Mouse (Mus musculus) small intestine, adult 2 months (tissue): ENCODE data around the gene Inpp5a. TPM values are rescaled to one million over a fixed set of nuclear protein-coding genes. Genes with fewer than 3 reads are reported as not detected.

Experiments used
- H3K27ac ChIP-seq: fragments of 200-500 bp; 2 replicates; pipeline ENCODE4 v1.5.1; 2012; ENCODE audit warnings: low read depth, low read length, control low read depth, inconsistent platforms; ENCODE audit not compliant: insufficient read depth
- H3K27me3 ChIP-seq: fragments of 200-500 bp; 2 replicates; pipeline ENCODE4 v1.6.1; 2012; ENCODE audit warnings: mild to moderate bottlenecking, moderate library complexity, low read length, inconsistent platforms; ENCODE audit not compliant: control insufficient read depth, insufficient read depth
- H3K36me3 ChIP-seq: fragments of 200-500 bp; 2 replicates; pipeline ENCODE4 v1.6.1; 2012; ENCODE audit warnings: mild to moderate bottlenecking, low read length, control low read depth, inconsistent platforms; ENCODE audit not compliant: control insufficient read depth, insufficient read depth
- H3K4me1 ChIP-seq: fragments of 200-500 bp; 2 replicates; pipeline ENCODE4 v1.6.1; 2012; ENCODE audit warnings: low read length, inconsistent platforms, mixed read lengths; ENCODE audit not compliant: control insufficient read depth, insufficient read depth, insufficient read length
- H3K4me3 ChIP-seq: fragments of 200-500 bp; 2 replicates; pipeline ENCODE4 v1.5.1; 2012; ENCODE audit warnings: low read depth, mild to moderate bottlenecking, control low read depth, inconsistent platforms, low read length, moderate library complexity
- CTCF ChIP-seq: fragments of 200-500 bp; IDR thresholded peaks from 2 replicates; pipeline ENCODE4 v1.5.1; 2012; ENCODE audit warnings: low read depth, mild to moderate bottlenecking, control low read depth, inconsistent platforms, low read length, moderate library complexity, mixed read lengths; ENCODE audit not compliant: insufficient replicate concordance, insufficient read length; ENCODE audit errors: extremely low read depth
- POLR2A ChIP-seq: fragments of 200-500 bp; IDR thresholded peaks from 2 replicates; pipeline ENCODE4 v1.6.1; 2012; ENCODE audit warnings: low read depth, mild to moderate bottlenecking, control low read depth, inconsistent platforms, low read length, moderate library complexity
- WGBS: fragments of 180-500 bp; shearing (Covaris S2); methylation state at CpG from one replicate; pipeline ENCODE4 v1.1.7; 2018; 5-methylcytosine and 5-hydroxymethylcytosine counted together
- polyA plus RNA-seq: library from polyadenylated mRNA; depleted of rRNA; stranded (reverse); fragments of >200 nt; gene quantifications from 2 replicates; pipeline ENCODE4 v1.2.3, GENCODE M21; 2012

Gene Inpp5a
- polyA plus RNA-seq, 1 experiment, result 56.6 TPM

DNA sequence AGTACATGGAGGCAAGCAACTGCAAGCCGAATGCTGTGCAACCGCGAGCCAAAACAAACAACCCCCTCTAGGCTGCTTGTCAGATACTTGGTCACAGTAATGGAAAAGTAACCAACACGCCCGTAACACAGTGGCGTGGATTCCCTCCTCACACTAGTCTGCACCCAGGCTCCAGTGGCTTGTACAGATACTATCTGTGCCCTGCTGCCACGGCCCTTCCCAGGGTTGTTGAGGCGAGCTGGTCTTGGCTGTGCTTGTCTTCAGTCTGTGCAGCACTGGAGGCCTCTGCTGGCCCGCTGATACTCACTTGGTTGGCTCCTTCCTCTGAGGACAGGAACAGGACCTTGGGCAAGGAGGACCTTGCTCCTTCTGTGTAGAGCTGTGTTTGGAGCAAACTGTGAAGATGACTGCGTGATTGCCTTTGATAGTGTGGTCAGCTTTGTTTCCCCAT, 52.9 kb downstream of the Inpp5a start:
- no peaks in the 10 kb centered on the region for H3K36me3 ChIP-seq
- no peaks in the 10 kb centered on the region for H3K27me3 ChIP-seq
- WGBS, result 23% methylated on average over 10 of the region's 10 CpGs
- TF ChIP-seq POLR2A (no peak), CTCF (no peak)
- peak overlapping the region; percentile 37; the same call in 1 of the 2 replicates for H3K27ac ChIP-seq
- no peak overlapping the region for H3K4me3 ChIP-seq
- H3K4me1 ChIP-seq, result peaks cover 31% of the 10 kb centered on the region; the same call in 1 of the 2 replicates

DNA sequence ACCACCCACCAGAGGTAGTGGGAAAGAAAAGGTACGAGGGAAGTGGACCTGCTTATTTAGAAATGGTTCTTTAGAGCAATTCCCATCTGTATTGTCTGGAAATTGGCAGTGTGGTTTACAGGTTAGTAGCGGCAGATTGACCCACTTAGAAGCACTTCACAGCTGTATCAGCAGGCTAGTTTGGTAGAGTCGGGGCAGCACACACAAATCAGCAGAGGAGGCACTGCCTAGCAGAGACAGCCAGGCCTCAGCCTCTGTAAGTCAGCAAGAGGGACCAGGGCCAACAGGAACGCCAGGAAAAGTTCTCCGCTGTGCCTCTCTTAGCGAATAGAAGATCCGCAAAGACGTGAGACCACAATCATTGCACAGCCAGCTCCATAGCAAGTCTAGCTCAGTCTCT, 56.7 kb downstream of the Inpp5a start:
- Histone ChIP-seq H3K4me1 (peaks cover 20% of the 10 kb centered on the region; the same call in 1 of the 2 replicates), H3K36me3 (0 out of 2 replicates have a peak, but pooled peaks cover 1% of the 10 kb centered on the region), H3K27me3 (no peaks in the 10 kb centered on the region), H3K4me3 (no peak overlapping the region), H3K27ac (no peak overlapping the region)
- 86% methylated on average over 8 of the region's 8 CpGs for WGBS
- TF ChIP-seq POLR2A (no peak), CTCF (no peak)

DNA sequence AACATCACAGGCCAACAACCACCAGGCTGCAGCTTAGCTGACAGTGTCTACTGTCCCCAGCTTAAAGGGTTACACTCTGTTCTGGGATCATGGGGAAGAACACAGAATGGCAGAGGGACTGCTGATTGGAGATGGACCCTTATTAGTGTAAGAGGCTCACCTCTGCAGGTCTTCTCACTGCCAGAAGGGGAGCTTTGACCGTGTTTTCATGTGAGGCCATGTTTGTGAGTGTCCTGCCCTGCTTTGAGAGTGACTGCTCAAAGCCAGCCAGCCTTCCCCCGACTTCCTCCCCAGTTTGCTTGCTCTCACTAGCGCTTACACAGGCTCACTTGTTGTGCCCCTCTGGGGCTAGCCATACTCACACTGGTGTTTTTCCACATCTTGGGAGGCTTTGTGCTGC, 58.5 kb downstream of the Inpp5a start:
- no peak for TF ChIP-seq CTCF
- no peak for TF ChIP-seq POLR2A
- H3K4me3 ChIP-seq, result no peak overlapping the region
- H3K27me3 ChIP-seq, result no peaks in the 10 kb centered on the region
- 0 out of 2 replicates have a peak, but pooled peaks cover 1% of the 10 kb centered on the region for H3K36me3 ChIP-seq
- no peak overlapping the region for H3K27ac ChIP-seq
- peaks cover 14% of the 10 kb centered on the region; the same call in 1 of the 2 replicates for H3K4me1 ChIP-seq
- 87% methylated on average over 3 of the region's 3 CpGs for WGBS

DNA sequence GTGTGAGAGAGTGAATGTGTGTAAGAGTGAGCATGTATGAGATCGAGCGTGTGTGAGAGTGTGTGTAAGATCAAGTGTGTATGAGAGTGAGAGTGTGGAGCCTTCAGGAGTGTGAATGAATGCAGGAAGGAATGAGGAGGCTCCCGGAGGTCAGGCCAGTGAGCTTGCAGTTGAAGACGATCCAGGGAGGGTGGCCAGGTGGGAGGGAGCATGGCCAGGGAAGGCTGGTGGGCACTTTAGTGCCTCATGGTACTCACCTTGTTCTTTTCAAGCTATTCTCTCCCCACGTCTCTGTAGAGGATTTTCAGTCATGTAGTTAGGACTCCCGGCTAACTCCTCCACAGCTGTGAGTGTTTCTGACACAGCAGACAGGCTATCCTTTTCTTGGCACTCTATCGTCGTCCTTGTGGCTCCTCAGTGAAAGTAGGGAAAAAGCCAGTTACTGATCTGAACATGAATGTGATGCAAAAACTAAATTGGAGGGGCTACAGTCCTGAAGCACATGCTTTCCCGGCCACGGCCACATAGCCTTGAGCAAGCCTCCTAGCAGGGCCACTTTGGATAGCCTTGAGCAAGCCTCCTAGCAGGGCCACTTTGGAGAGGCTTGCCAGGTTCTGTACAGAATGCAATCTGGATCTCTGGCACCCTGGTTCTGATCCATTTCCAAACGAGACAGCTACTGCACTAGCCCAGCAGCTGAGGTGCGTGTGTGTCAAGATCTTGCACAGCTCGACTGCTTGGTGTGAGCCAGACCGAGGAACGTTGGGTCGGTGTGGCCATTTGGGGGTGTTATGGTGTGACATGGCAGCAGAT, 61.5 kb downstream of the Inpp5a start:
- TF ChIP-seq POLR2A (no peak), CTCF (no peak)
- H3K27me3 ChIP-seq, result no peaks in the 10 kb centered on the region
- 0 out of 2 replicates have a peak, but pooled peaks cover 1% of the 10 kb centered on the region for H3K36me3 ChIP-seq
- H3K4me1 ChIP-seq, result peaks cover 32% of the 10 kb centered on the region
- no peak overlapping the region for H3K4me3 ChIP-seq
- 80% methylated on average over 16 of the region's 16 CpGs for WGBS
- no peak overlapping the region for H3K27ac ChIP-seq

DNA sequence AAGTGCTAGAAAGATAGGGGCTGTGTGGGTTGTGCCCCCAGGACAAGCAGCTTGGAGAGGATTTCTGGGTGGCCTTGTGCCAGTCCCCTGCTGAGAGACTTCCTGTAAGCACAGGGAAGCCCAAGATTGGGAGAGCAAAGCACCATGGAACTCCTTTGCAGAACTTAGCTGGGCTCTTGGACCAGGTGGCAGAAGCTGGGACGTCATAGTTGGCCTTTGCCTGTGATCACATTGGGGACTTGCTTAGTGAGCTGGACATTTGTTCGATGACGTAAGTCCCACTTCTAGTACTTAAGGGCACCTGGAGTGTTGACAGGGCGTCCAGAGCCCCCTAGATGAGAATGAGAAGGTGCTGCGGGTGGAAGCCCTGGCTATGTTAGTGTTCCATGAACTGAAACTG, 62.8 kb downstream of the Inpp5a start:
- no peaks in the 10 kb centered on the region for H3K27me3 ChIP-seq
- WGBS, result 81% methylated on average over 5 of the region's 5 CpGs
- H3K4me3 ChIP-seq, result no peak overlapping the region
- peaks cover 36% of the 10 kb centered on the region for H3K4me1 ChIP-seq
- TF ChIP-seq POLR2A (no peak), CTCF (no peak)
- H3K27ac ChIP-seq, result peak overlapping the region; percentile 98; the same call in 1 of the 2 replicates
- H3K36me3 ChIP-seq, result 0 out of 2 replicates have a peak, but pooled peaks cover 1% of the 10 kb centered on the region

DNA sequence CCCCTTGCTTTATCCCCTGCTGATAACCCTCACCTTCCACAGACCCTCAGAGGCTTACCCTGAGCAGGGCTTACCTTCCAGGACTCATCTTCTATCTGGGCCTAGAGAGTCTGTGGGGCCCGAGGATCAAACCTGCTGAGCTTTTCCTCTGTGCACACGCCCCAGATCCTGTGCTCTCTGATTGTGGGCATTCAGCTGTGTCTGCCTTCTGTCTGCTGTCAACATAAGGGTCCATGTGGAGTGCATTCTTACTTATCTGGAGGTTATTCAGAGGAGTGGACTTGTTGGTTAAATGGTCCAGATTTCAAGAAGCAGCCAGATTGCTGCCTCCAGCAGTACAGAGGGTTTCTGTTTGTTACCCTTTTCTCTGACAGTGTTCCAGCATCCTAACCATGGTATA, 63.3 kb downstream of the Inpp5a start:
- 82% methylated on average over 2 of the region's 2 CpGs for WGBS
- H3K4me1 ChIP-seq, result peaks cover 36% of the 10 kb centered on the region
- H3K27ac ChIP-seq, result peak overlapping the region; percentile 98
- no peaks in the 10 kb centered on the region for H3K36me3 ChIP-seq
- no peaks in the 10 kb centered on the region for H3K27me3 ChIP-seq
- TF ChIP-seq POLR2A, result no peak
- H3K4me3 ChIP-seq, result no peak overlapping the region

DNA sequence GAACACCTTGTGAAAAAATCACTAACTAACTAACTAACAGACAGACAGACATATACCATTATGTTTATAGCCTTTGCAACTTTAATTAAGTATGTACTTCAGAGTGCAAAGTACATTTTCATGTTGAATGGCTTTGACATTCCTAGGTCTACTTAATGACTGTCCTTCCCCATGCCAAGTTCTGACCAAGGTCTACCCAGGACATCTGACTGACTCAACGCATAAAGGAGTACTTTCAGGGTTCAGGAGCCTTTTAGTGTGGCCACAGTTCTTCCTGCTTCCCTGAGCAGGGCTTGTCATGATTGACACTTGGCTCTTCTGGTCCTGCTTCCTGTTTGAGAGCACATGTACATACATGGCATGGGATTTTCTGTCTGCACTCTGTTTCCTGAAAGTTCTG, 64.3 kb downstream of the Inpp5a start:
- no peak for TF ChIP-seq POLR2A
- no peak for TF ChIP-seq CTCF
- Histone ChIP-seq H3K36me3 (no peaks in the 10 kb centered on the region), H3K27ac (peak overlapping the region; percentile 76), H3K4me1 (peaks cover 36% of the 10 kb centered on the region), H3K4me3 (no peak overlapping the region), H3K27me3 (no peaks in the 10 kb centered on the region)
- WGBS, result 18% methylated on average over 1 of the region's 1 CpGs
